ENCODE assay signal across 19 mouse cellular contexts in the genomic region with DNA sequence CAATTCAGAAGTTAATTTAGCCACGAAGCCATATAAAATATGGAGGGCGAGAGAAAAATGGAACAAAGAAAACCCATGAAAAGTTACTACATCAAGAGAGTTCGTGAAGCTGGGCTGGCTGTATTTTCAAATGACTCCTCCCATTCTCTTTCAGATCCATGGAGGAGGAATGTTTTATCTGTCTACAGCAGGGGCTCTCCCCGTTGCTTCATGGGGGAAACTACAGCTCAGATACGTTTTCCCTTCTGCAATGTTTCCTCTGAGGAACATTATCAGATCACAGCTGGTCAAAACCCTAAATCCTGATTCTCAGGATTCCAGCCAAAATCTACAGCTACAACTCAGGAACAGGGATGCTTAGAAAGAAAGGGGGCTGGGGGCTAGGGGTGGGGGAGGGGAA. TPM values are rescaled to one million over a fixed set of nuclear protein-coding genes. Genes with fewer than 3 reads are reported as not detected.
A peak's percentile ranks its signal among the peaks of the same experiment; 100 is the strongest.
DNase-seq lines count a peak whose midpoint lies in the region; ATAC-seq and TF ChIP-seq lines count a peak whose summit lies in the region.
"Had no signal": no experiment of that assay in that cellular context is flagged by ENCODE, and none has a peak within 500 bp of the region (broad histone marks: within the 10 kb centered on the region; RNA-seq: fewer than 3 reads in every experiment).

No protein-coding gene starts in this region.

- WGBS in heart, embryonic 10.5 days: 32% methylated on average over 5 of the region's 5 CpGs
- WGBS in intestine, embryonic 15.5 days: 54% methylated on average over 5 of the region's 5 CpGs
- 50% methylated on average over 5 of the region's 5 CpGs for WGBS in intestine, embryonic 16.5 days
- 49% methylated on average over 5 of the region's 5 CpGs for WGBS in lung, postnatal 0 days

- no peaks in the 10 kb centered on the region for H3K27me3 ChIP-seq in heart, embryonic 10.5 days (ENCODE audit: insufficient read depth, poor library complexity, severe bottlenecking)
- no peaks in the 10 kb centered on the region for H3K27me3 ChIP-seq in intestine, embryonic 15.5 days (replicated peaks)
- H3K27me3 ChIP-seq in intestine, embryonic 16.5 days (replicated peaks; ENCODE audit: control insufficient read depth, insufficient read depth, low read length): no peaks in the 10 kb centered on the region
- H3K27me3 ChIP-seq in lung, postnatal 0 days (replicated peaks; ENCODE audit: insufficient read depth, low read length): no peaks in the 10 kb centered on the region
- H3K27me3 ChIP-seq: embryonic facial prominence, embryonic 15.5 days; midbrain, embryonic 15.5 days had no signal

- no peaks in the 10 kb centered on the region for H3K36me3 ChIP-seq in heart, embryonic 10.5 days
- H3K36me3 ChIP-seq in intestine, embryonic 15.5 days: no peaks in the 10 kb centered on the region
- H3K36me3 ChIP-seq in intestine, embryonic 16.5 days (ENCODE audit: control insufficient read depth, insufficient read depth, low read length): no peaks in the 10 kb centered on the region
- H3K36me3 ChIP-seq in lung, postnatal 0 days (ENCODE audit: insufficient read depth, low read length): no peaks in the 10 kb centered on the region
- H3K36me3 ChIP-seq: embryonic facial prominence, embryonic 15.5 days; midbrain, embryonic 15.5 days had no signal

- ATAC-seq in intestine, embryonic 15.5 days: no peak
- ATAC-seq in intestine, embryonic 16.5 days: no peak
- ATAC-seq in lung, postnatal 0 days: no peak
- no peak for ATAC-seq in CD4-positive, CD25-positive, alpha-beta regulatory T cell, adult 4 months
- ATAC-seq: hindbrain, postnatal 0 days; midbrain, embryonic 15.5 days had no signal

- TF ChIP-seq EP300 in lung, postnatal 0 days (IDR thresholded peaks at IDR 0.05): no peak

- no peak for TF ChIP-seq CTCF in lung, postnatal 0 days (IDR thresholded peaks at IDR 0.05)

- H3K9me3 ChIP-seq in heart, embryonic 10.5 days: no peaks in the 10 kb centered on the region
- no peaks in the 10 kb centered on the region for H3K9me3 ChIP-seq in intestine, embryonic 15.5 days
- no peaks in the 10 kb centered on the region for H3K9me3 ChIP-seq in intestine, embryonic 16.5 days (ENCODE audit: control insufficient read depth, low read length)
- no peaks in the 10 kb centered on the region for H3K9me3 ChIP-seq in lung, postnatal 0 days (ENCODE audit: low read length)
- H3K9me3 ChIP-seq: embryonic facial prominence, embryonic 15.5 days; midbrain, embryonic 15.5 days had no signal

- H3K4me2 ChIP-seq in intestine, embryonic 15.5 days (replicated peaks): no peak overlapping the region
- no peak overlapping the region for H3K4me2 ChIP-seq in intestine, embryonic 16.5 days (ENCODE audit: low read depth, low read length)
- H3K4me2 ChIP-seq in lung, postnatal 0 days (replicated peaks; ENCODE audit: low read depth, low read length): no peak overlapping the region
- H3K4me2 ChIP-seq: embryonic facial prominence, embryonic 15.5 days; midbrain, embryonic 15.5 days had no signal

- no peak overlapping the region for H3K9ac ChIP-seq in intestine, embryonic 15.5 days
- H3K9ac ChIP-seq in intestine, embryonic 16.5 days (ENCODE audit: low read depth, low read length): no peak overlapping the region
- no peak overlapping the region for H3K9ac ChIP-seq in lung, postnatal 0 days (replicated peaks; ENCODE audit: low read depth)
- H3K9ac ChIP-seq: embryonic facial prominence, embryonic 15.5 days; liver, postnatal 0 days; midbrain, embryonic 15.5 days had no signal

- peaks cover 74% of the 10 kb centered on the region for H3K4me1 ChIP-seq in heart, embryonic 10.5 days
- peaks cover 26% of the 10 kb centered on the region for H3K4me1 ChIP-seq in intestine, embryonic 15.5 days (replicated peaks)
- H3K4me1 ChIP-seq in intestine, embryonic 16.5 days (ENCODE audit: control insufficient read depth, insufficient read depth, low read length): peaks cover 28% of the 10 kb centered on the region
- H3K4me1 ChIP-seq in lung, postnatal 0 days (ENCODE audit: insufficient read depth, low read depth, low read length): no peaks in the 10 kb centered on the region; the same call in 1 of the 2 replicates

- H3K27ac ChIP-seq in heart, embryonic 10.5 days: peak overlapping the region; percentile 67
- 0 out of 2 replicates have a peak overlapping the region, but pooled peaks have one; percentile 38 for H3K27ac ChIP-seq in intestine, embryonic 15.5 days
- no peak overlapping the region; the same call in 1 of the 2 replicates for H3K27ac ChIP-seq in intestine, embryonic 16.5 days (ENCODE audit: low read length)
- H3K27ac ChIP-seq in lung, postnatal 0 days (ENCODE audit: low read length): no peak overlapping the region
- H3K27ac ChIP-seq: hindbrain, postnatal 0 days; midbrain, embryonic 15.5 days had no signal

- H3K4me3 ChIP-seq in heart, embryonic 10.5 days: peak overlapping the region; percentile 13; the same call in 1 of the 2 replicates
- no peak overlapping the region for H3K4me3 ChIP-seq in intestine, embryonic 15.5 days (replicated peaks)
- no peak overlapping the region for H3K4me3 ChIP-seq in intestine, embryonic 16.5 days (ENCODE audit: low read length)
- H3K4me3 ChIP-seq in lung, postnatal 0 days (ENCODE audit: low read depth, low read length): no peak overlapping the region
- H3K4me3 ChIP-seq: embryonic facial prominence, embryonic 15.5 days; midbrain, embryonic 15.5 days had no signal

- no peak for DNase-seq in heart, embryonic 10.5 days (ENCODE audit: low spot score)
- DNase-seq in heart, adult 9 months (ENCODE audit: low spot score in 2 of 2): no peak
- DNase-seq in lung, postnatal 0 days (ENCODE audit: low spot score): peak; percentile 37
- no peak for DNase-seq in lung, postnatal 10 days
- DNase-seq in frontal cortex, postnatal 36 days (ENCODE audit: low spot score in 2 of 2): no peak
- DNase-seq: cerebellum, adult 9-10 months; gastrocnemius, postnatal 10 days; heart, postnatal 36 days; kidney, postnatal 25 days; liver; liver, postnatal 0 days; right cerebral cortex, adult 18-20 months; thymus, postnatal 14 days had no signal

RNA-seq across cellular contexts. Expression of a gene that starts 59.9 kb away (rescaled TPM):
- polyA plus RNA-seq in heart, embryonic 10.5 days (2016; fragmentation: Nextera tagmentation; extraction: Ambion mirVana): 29.0 and 29.4 TPM in 2 replicates
- 1.7 and 1.8 TPM in 2 replicates for polyA plus RNA-seq in intestine, embryonic 15.5 days (2015; fragmentation: Nextera tagmentation; extraction: Ambion mirVana)
- polyA plus RNA-seq in intestine, embryonic 16.5 days (2015; fragmentation: Nextera tagmentation; extraction: Ambion mirVana): 1.8 and 2.0 TPM in 2 replicates
- polyA plus RNA-seq in lung, postnatal 0 days (2015; fragmentation: Nextera tagmentation; extraction: Ambion mirVana): 10.5 and 11.8 TPM in 2 replicates
- not detected for polyA plus RNA-seq in CD4-positive, CD25-positive, alpha-beta regulatory T cell, adult 4 months (2017; shearing (Covaris generic))

Comparison
In these comparisons a context has a peak if more than half of its experiments do, and no peak if none do; other contexts are left out.
1. H3K27ac ChIP-seq: peak in heart, embryonic 10.5 days (single experiment) and intestine, embryonic 15.5 days (single experiment); none in intestine, embryonic 16.5 days (single experiment) and lung, postnatal 0 days (single experiment).